Mouse (Mus musculus) common myeloid progenitor, adult 5-6 weeks (primary cell): ENCODE results near the gene Atp1a4. TPM values are rescaled to one million over a fixed set of nuclear protein-coding genes. Genes with fewer than 3 reads are reported as not detected.
A peak's percentile ranks its signal among the peaks of the same experiment; 100 is the strongest.

ENCODE experiments used
- ATAC-seq: replicated peaks from 2 replicates; pipeline ENCODE4 v1.8.0; 2016; ENCODE audit warnings: low read depth, mild to moderate bottlenecking, moderate TSS enrichment, inconsistent platforms; ENCODE audit not compliant: poor library complexity, severe bottlenecking
- total RNA-seq: library from RNA; stranded (forward); fragments of 200-1000, 187-1606 nt; gene quantifications from 2 replicates; pipeline ENCODE4 v1.2.3, GENCODE M21; 2017

Atp1a4 gene
- total RNA-seq, 1 experiment from 2014 or later: not detected

- no peak for ATAC-seq
These were observed 36.7 kb downstream of the Atp1a4 start for GRCm38 (mm10) chr1:172221297-172222063.

- ATAC-seq: no peak
These were observed 37.8 kb downstream of the Atp1a4 start for GRCm38 (mm10) chr1:172220414-172220813.

- no peak for ATAC-seq
These were observed 38.5 kb downstream of the Atp1a4 start, which contains the start of gene Casq1 for GRCm38 (mm10) chr1:172219451-172220406. Casq1 (minus strand) TSS chr1:172219868.

GRCm38 (mm10) chr1:172218164-172218910 is 39.9 kb downstream of the Atp1a4 start:
- no peak for ATAC-seq

- ATAC-seq: peak; percentile 98
These were observed 41.1 kb downstream of the Atp1a4 start for GRCm38 (mm10) chr1:172217148-172217547.

GRCm38 (mm10) chr1:172214748-172215147 is 43.5 kb downstream of the Atp1a4 start:
- no peak for ATAC-seq

- no peak for ATAC-seq
These were observed 44.4 kb downstream of the Atp1a4 start for GRCm38 (mm10) chr1:172213771-172214170.

- no peak for ATAC-seq
These were observed 45.4 kb downstream of the Atp1a4 start for GRCm38 (mm10) chr1:172212776-172213175.

GRCm38 (mm10) chr1:172207111-172207584 is 51.1 kb downstream of the Atp1a4 start:
- peak; percentile 57 for ATAC-seq

- peak; percentile 68 for ATAC-seq
These were observed 51.9 kb downstream of the Atp1a4 start, which contains the start of gene Pea15a for GRCm38 (mm10) chr1:172206141-172206917. Pea15a (minus strand) TSS chr1:172206804.

- ATAC-seq: peak; percentile 4; the same call in 1 of the 2 replicates
These were observed 52.5 kb downstream of the Atp1a4 start for GRCm38 (mm10) chr1:172205741-172206087.

GRCm38 (mm10) chr1:172204814-172205740 is 53.1 kb downstream of the Atp1a4 start:
- ATAC-seq: no peak

- no peak for ATAC-seq
These were observed 54.0 kb downstream of the Atp1a4 start for GRCm38 (mm10) chr1:172204033-172204813.

GRCm38 (mm10) chr1:172203566-172203965 is 54.6 kb downstream of the Atp1a4 start:
- ATAC-seq: no peak

- no peak for ATAC-seq
These were observed 55.2 kb downstream of the Atp1a4 start for GRCm38 (mm10) chr1:172202894-172203522.

- ATAC-seq: no peak
These were observed 56.0 kb downstream of the Atp1a4 start for GRCm38 (mm10) chr1:172201967-172202880.
